Mouse (Mus musculus) liver (tissue): ENCODE measurements at regions not wholly inside any gene's neighbourhood (a gene's known extent, or its start where the extent isn't known, plus 50 kb on each side); places are given as distances from the start of the nearest gene placed in this dataset.

Experiments
- DNase-seq: peaks from one replicate; pipeline ENCODE4 v3.0.0-alpha.2; 2020; ENCODE audit warnings: mixed read lengths

DNA sequence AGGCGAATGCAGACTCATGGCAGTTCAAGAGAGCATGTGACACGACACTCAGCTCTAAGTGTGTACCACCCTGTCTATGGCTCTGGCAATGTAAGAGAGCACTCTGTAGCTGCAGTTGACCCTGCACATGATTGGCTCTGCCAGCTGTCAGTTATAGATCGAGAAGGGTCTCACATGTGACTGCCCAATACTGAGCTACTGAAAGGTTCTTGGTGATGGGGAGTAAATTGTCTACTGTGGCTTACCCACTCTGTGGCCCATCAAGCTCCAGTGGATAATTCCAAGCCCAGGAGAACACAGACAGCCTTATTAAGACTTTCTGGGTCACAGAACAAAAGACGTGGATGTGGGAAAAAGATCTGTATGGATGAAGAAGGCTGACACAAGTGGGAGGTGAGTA is 920.3 kb downstream of the A830018L16Rik start:
- DNase-seq, result no peak

DNA sequence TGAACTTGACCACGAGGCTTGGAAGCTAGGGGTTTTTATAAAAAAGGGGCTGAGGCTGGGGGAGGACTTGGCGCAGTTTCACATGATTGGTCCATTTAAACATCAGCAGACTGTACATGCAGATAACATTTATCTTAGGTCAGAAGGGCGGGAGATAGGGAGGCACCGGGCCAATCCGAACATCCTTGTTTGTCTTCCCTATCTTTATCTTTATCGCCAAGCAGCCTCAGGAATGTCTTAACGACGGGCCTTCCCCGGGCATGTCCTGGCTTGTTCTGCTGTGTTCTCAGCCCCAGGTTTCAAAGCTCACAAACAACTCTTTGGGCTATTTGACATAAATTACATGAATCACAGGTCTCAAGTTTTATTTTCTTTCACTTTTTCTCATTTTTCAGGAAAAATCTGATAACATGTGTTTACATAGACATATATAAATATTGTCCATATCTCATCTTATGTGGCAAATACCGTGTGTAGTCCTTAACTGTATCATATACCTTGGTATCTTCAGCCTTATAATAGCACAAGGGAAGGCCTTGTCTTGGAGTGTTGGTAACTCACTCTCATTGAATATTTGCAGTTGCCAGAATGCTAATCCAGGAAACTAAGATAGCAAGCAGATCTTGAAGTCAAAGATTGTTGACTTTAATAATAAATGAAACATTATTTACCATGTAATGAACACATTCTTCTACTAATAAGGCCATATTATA is 931.0 kb downstream of the A830018L16Rik start:
- DNase-seq, result no peak

DNA sequence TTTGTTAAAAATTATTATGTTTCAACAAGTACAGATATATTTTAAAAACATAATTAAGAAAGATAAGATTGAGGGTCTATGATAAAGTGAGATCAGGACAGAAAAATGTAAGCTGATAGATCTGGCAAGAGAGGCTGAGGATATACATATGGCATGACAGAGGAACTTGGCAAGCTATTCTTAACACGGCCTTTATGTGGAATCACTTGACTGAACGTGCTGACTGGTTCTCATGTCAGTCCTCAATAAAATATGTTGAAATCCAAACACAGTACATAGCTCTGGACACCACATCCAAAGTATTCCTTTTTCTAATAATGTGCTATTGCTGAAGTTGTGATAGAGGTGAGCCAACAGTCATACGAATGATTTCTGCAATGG is 931.5 kb downstream of the A830018L16Rik start:
- DNase-seq, result no peak

DNA sequence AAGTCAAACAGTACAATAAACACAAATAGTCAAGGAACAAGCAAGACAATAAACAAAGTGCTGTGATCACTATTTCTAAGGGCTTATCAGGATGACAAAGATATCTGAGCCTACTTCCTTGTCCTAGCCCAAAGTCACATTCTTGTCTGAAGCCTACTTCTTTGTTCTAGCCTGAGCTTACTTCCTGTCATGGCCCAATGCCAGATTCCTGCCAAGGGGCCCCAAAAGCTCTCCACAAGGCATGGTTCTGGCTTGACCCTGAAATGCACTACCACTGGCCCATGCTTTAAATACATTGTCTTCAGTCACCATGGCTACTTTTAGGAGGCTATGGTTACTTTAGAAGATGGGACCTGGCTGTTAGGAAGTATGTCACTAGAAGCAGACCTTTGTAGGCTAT is 940.6 kb downstream of the A830018L16Rik start:
- DNase-seq, result no peak

DNA sequence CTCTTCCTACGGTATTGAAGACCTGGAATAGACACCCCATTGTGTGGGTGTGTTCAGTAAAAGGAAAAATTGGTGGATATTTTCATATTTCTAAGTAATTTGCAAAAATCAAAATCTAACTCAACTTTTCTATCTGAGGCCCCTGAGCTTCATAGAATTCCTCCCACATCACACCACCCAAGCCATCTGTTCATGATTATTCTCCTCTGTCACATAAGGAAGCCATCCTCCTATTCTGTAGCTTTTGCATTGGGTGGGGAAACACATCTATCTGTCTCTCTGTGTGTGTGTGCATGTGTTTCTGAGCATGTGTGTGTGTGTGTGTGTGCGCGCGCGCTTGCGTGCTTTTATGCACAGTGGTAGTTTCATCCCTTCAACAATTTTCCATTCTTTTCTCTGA is 954.0 kb downstream of the A830018L16Rik start:
- no peak for DNase-seq

DNA sequence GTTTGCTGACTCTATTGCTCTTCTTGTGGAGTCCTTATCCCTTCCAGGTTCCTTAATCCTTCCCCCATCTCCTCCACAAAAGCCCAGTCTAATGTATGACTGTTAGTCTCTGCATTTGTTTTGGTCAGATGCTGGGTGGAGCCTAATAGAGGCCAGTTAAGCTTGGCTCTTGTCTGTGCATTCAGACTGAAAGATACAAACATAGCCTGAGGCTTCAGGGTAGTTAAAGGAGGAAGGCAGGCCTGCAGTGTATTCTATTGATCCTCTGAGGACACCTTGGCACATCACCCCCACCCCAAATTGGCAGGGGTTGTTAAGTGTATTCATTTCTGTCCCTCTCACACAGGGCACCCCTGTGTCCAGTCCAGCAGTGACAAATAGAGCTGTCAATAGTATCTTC is 959.1 kb downstream of the A830018L16Rik start:
- no peak for DNase-seq

DNA sequence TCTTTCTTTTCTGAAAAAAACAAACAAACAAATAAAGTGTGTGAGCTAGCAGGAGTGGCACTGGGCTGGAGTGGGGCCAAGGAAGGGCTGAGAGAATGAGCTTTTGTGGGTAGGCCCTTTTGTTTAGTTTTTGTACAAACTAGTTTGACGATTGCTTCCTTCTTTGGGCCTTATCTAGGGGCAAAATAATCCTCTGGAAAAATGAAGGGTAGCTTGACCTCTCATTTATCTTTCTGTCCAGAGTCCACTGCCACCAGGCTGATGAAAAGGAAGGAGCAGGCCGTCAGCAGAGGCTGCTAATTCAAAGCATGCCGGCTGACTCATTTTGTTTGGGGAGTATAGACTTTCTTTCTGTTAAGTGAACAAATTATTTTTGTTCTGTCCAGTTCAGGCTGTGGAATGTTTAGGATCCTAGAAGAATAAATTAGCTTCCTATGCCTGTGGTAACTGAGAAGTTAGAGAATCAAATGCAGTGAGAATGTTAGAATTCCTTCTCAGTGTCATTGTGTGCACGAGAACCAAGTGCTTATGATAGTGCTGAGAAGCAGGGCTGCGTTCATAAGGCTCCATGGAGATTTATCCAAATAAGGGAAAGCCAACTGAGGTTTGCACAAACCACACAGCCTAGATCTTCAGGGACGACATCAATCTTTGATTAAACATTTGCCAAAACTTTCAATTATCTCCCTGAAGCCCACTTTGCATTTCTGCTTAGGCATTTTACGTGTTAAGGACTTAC is 984.4 kb downstream of the A830018L16Rik start:
- peak; percentile 6 for DNase-seq

DNA sequence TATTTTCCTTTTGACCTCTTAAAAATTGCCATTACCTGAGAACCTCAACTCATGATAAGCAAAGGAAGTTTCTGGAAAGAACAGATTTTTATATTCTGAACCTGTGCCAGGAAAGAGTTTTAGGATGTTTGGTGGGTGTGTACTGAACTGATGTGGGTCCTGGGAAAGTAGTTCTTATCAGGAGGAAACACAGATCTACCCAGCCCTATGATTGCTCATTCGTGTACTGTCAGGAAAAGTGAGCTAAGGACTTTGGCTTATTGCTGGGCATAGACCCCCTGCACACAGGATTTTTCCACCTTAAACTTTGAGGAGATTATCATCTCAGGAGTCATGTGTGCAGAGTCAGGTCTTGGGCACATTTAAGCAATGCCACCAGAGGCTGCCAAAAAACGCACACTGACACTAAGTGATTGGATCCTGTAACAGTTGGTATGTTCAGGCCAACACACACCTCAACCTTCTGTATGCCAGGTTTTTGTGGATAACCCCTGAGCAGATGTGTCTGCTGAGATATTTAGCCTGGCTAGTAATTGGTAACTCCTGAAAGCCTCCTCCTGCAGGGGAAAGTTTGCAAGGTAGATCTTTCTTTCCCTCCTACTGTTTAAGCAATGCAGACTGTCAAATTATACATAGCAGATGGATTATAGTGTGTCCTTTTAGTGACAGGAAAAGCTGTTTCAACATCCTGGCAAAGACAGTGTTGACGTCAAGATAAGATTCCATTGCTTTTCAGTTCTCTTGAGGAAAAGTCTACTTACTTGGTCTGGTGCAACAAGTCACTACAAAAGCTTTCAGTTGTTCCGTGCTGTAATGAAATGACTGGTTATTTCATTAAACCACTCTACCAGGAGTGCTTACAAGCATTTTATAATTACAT is 991.7 kb downstream of the A830018L16Rik start:
- no peak for DNase-seq

DNA sequence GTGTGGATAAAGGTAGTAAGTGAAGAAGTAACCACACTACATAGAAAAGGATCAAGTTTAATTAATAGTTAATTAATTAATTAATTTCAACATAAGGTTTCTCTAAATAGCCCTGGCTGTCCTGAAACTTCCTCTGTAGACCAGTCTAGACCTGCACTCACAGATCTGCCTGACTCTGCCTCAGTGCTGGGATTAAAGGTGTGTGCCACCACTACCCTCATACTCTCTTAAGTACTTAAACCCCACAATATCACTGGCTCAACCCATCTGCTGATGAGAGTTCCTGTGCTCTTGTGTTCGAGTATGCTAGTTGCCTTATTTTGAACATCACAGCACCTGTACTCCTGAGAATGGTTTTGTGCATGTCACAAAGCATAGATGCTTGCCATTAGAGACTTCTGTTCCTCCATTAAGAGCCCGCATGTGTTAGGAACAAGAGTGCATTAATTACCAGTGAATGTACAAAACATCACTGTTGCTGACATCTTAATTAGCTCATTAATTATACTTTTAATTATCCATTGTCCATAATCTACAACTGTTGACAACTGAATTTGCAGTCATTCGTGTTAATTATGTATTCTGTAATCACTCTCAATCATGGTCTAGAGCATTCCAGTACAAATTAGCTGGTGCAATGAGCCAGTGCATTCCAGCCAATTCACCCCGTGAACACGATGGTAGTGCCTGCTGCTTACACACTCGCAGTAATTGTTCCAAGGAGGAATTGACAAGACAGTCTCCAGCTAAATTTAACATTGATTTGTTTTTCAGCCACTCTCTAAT is 996.0 kb downstream of the A830018L16Rik start:
- no peak for DNase-seq

DNA sequence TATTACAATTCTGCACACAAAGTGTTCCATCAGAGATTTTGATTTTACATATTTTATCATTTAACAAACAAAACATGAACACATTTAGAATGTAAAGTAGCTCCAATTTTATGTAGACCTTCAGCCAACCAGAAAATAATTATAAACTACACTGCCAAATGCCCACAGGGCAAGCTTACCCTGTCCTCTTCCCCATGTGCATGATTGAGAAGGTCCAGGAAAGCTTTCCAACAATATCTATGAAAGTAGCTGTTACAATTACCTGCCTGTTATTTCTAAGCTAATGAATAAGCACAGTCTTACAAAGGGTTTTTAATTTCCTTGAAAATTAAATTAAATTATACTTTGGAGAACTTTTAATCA is 996.6 kb downstream of the A830018L16Rik start:
- DNase-seq, result no peak

DNA sequence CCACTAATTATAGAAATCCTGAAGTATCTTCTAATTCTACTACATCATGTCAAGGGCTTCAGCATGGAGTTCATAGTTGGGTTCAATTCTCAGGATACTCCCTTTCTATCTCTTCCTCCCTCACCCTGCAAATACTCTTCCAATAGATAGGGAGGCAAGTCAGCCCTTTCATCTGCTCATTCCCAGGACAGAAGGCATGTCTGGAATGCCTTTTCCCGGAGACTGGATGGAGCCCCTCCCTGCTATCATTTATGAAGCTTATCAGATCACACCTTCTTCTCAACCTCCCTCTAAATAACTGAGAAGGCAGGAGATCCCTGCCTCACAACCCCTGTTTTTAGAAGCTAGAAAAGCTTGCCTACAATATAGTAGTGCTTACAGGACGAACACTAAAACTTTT is 1010.6 kb downstream of the A830018L16Rik start:
- DNase-seq, result no peak

DNA sequence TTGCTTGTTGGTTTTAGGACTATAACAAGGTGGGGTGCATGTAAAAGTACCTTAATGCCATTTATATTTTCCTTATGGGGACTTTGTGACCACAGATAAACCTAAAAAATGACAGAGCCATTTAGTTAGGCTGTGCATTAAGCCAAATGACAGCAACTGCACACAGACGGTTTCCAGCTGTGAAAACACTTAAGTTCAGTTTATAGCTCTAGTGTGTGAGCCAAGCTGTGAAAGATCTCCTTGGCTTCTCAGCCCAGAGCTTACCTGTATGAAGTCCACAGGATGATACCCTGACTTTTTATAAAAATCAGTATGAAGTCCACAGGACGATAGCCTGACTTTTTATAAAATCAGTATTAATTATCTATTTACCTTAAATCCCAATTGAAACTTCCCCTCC is 1024.0 kb downstream of the A830018L16Rik start:
- no peak for DNase-seq

DNA sequence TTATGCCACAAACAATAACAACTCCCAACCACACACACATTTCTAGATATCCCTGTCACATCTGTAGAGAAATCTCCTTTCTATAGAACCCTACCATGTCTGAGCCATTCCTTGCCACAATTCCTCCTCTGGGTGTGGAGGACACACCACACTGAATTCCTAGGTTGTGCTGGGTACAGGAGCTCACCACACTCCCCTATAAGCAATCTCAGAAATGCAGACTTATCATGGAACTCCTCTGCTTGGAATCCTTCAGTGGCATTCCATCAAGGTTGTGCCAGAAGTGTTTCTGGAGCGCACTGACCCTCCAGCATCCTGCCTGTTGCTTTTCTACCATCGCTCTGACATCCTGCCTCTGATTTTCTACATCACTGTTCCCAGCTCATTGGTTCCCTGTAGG is 1052.3 kb downstream of the A830018L16Rik start:
- no peak for DNase-seq

DNA sequence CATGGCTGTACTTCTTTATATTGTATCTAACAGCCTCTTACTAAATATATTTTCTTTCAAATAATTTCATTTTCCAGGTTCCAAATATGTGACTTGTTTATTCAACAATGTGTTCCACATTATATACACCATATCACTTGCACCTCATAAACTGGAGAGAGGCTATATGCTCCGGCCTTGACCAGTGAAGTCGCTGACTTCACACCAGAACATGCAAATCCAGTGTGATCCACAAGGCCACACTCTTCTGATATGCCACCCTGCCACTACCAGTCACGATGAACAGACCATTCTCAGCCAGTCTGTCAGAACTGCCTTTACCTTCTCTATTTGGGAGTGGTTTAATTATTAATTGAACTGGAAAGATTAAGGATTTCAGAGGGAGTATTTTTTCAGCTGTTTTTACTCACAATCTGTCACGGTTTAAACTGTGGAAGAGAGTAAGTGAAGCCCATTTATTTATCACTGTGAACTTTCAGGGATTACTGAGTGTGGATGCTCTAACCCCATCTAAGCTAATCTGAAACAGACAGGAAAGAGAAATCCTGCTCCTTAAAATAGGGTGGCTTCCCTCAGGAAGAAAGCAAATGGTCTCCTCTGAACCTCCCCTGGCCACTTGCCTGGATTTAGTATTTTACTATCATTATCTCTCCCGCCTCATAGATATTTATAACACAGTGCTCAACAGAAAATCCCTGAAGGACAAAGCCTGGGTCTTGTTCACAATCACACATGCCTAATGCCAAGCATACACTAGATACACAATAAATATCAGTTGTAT is 1065.3 kb downstream of the A830018L16Rik start:
- no peak for DNase-seq

DNA sequence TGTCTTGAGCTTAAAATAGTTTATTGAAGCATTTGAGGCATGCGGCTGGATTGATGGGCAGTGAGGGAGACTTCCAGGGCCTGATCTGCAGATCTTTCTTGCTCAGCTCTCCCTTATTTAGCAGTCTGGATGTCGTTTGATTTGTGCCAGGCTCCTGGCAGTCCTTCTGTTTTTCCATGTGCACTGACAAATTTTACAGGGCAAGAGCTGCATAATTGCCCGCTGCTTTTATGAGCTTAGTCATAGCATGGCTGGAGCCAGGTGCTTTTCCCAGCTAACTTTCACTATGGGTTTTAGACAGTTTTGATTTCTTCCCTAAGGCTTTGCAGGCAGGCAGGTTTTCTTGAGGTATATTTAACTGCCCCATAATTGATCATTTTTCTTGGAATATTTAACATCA is 1086.5 kb downstream of the A830018L16Rik start:
- DNase-seq, result no peak

DNA sequence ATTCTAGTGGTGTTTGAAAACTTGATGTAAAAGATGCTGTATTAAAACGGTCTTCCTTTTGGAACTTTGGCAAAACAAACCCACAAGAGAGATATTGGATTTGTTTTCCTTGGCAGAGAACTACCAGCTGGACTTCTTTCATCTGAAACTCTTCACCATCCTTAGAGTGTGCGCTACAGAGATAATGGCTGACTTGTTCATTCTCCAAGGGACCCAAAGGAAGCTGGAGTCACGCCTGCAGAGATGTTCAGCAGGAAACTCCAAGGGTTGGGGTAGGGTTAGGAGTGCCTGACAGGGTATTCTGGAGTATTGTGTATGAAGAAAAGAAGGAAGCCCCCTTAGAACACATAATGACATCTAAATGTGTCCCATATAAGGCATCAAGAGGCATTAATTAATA is 1094.1 kb downstream of the A830018L16Rik start:
- DNase-seq, result no peak

DNA sequence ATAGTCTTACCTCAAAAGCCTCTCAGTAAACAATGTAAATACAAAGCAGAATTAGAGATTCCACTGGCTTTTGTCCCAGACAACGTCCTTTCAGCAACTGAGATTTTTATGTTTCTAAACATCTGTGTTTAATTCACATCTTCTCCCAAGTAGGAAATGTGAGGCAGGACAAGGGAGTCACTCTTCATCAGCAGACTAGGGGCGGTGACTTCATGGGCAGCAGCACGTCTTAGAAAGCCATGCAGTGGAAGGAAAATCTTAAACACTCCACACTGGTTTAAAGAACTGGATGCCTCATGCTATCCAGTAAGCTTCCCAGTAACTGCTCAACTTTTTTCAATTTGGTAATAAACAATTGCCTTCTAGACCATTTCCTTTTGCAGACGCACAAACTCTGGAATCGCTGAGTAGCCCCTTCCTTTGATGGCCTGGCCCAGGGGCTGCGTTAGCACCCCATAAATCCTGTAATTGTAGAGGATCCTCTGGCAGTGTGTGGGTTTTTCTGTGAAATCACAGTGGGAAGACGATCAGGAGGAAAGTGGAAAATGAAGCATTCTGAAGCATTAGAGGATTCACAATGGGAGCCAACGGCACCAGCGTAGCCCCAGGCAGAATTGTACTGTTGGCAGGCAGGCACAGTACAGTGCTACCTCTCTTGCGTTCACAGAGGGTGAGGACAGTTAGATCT is 1096.4 kb downstream of the A830018L16Rik start:
- DNase-seq, result no peak

DNA sequence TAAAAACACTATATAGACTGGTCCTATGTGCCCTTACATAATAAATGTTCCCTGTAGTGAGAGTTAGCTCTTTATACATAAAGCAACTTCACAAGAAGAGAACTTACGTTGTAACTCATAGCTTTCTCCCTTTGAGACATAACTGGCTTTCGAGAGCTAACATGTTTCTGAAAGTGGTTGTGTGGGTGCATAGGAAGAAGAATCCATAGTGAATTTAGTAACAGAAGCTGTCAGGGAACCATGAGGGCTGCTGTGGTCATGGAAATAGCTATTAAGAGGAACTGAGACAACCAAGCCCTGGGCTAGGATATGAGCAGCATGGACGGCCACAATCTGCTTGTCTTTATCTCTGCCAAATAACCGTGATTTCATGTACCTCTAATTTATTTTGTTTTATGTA is 1105.7 kb downstream of the A830018L16Rik start:
- no peak for DNase-seq

DNA sequence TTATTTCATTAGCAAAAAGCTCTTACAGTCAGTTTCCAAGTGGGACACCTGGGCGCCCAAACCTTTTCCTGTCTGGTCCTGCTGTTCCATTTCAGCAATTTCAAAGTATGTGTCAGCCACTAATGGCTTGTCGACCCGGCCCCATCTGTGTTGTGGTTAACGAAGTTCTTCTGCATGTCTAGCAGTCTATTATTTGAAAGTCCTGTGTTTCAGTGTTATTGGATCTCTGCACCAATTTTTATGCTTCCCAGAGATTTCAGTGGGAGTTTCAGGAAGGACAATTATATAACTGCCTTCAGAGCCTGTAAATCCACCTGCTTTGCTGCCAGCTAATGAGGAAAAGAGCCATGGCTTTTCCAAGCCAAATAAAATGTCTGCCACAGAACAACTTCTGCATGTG is 1142.0 kb downstream of the A830018L16Rik start:
- no peak for DNase-seq

DNA sequence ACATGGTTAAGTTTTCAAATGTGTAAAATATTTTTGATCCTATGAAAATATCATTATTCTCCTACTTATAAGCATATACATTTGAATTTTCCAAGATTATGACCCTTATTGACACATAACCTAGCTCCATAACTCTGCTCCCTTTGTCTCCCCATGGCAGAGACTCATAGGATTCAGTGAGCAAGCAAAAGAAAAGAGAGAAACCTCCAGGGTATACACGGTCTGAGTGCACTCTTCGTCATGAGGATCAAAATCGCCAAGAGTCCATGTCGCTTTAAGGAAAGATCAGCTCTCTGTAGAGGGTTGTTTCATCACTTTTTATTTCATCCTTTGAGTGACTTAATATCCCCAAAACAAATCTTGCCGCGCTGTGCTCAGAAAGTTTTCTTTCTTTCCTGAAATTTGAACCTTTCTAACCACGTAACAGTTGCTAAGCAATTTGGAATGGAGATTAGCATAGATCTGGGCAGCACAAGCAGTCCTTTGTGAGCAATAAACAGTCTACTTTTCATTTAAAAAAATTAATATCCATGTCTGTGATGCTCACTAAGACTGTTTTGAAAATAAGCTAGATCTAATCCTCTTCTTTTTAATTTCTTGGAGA is 1158.0 kb downstream of the A830018L16Rik start:
- no peak for DNase-seq

DNA sequence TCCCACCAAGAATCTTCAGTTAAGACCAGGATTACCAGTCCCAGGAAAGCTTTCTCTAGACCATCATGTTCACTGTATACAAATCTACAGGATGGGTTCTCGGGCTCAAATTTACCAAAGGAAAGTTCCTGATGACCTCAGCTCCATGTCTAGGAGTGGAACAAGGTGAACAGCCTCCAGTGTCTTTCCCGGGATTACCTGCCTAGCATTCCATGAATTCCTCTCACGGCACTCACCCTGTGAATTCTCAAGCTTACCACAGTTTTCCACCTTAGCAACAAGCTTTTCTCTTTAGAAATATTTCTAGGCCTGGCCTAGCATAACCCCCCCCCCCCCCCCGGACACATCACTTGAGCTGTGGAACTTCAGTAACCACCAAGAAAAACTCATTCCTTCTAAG is 1158.9 kb downstream of the A830018L16Rik start:
- DNase-seq, result no peak
